Mouse (Mus musculus): Measurements from ENCODE around the gene Sdf4. TPM values are rescaled to one million over a fixed set of nuclear protein-coding genes. Genes with fewer than 3 reads are reported as not detected.

Sdf4 gene
- total and polyA plus RNA-seq, 3 experiments: 23.7 to 91.0 (median 79.2) TPM

DNA sequence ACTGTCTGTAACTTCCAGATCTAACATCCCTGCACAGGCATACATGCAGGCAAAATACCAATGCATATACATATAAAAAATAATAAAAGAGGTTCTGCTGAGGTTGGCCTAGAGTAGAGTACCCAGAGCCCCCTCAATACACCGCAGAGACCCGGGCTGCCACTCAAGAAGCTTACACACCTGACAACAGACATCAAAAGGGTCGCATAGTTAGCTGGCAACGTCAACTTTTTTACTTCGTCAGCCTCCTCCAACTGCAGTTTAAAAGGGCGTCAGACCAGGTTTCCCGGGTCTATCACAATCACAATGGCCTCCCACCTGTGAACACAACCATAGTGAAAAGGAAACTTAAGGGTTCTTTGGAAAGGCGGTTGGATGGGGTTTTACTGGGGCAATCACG is 30.8 kb downstream of the Sdf4 start:
- Histone ChIP-seq H3K27me3 (ENCODE audit: control insufficient read depth, insufficient read depth, low read length) (no peaks in the 10 kb centered on the region), H3K27ac (no peak overlapping the region), H3K79me2 (replicated peaks; ENCODE audit: control insufficient read depth, insufficient read depth, low read length) (no peaks in the 10 kb centered on the region), H3K9ac (ENCODE audit: low read depth, low read length) (no peak overlapping the region), H3K36me3 (ENCODE audit: control insufficient read depth, insufficient read depth, low read length) (no peaks in the 10 kb centered on the region), H3K4me1 (ENCODE audit: control insufficient read depth, insufficient read depth, low read length) (peaks cover 3% of the 10 kb centered on the region; the same call in 1 of the 2 replicates), H3K4me3 (no peak overlapping the region)
- intact Hi-C loops (cut with DNase I): loop anchor here (10.0 kb wide), 1 partner anchor 81 kb away; the partner anchor contains the start of gene 9430015G10Rik
- DNase-seq: no peak
- WGBS: 87% methylated on average over 9 of the region's 9 CpGs
- no peak for TF ChIP-seq CTCF (IDR thresholded peaks at IDR 0.05)

- H3K27ac ChIP-seq: peak overlapping the region; percentile 54
- intact Hi-C loops (cut with DNase I): loop anchor here (10.0 kb wide), 1 partner anchor 81 kb away; the partner anchor contains the start of gene 9430015G10Rik
- DNase-seq: peak in 1 of 2 experiments; percentile 41
Observed at GRCm38 (mm10) chr4:156024184-156024583, 31.5 kb downstream of the Sdf4 start.

GRCm38 (mm10) chr4:156026013-156026412 is 33.3 kb downstream of the Sdf4 start, which contains the start of gene Tnfrsf18:
Gene Tnfrsf18 (plus strand): TSS chr4:156026164.
- Histone ChIP-seq H3K9ac (ENCODE audit: low read depth, low read length) (no peak within 1 kb of the TSS), H3K27me3 (ENCODE audit: control insufficient read depth, insufficient read depth, low read length) (no peaks in the 10 kb centered on the region), H3K4me3 (no peak within 1 kb of the TSS), H3K27ac (no peak within 1 kb of the TSS), H3K79me2 (replicated peaks; ENCODE audit: control insufficient read depth, insufficient read depth, low read length) (no peaks in the 10 kb centered on the region), H3K4me1 (ENCODE audit: control insufficient read depth, insufficient read depth, low read length) (peaks cover 5% of the 10 kb centered on the region), H3K36me3 (ENCODE audit: control insufficient read depth, insufficient read depth, low read length) (no peaks in the 10 kb centered on the region)
- intact Hi-C loops (cut with DNase I): loop anchor here (10.0 kb wide), 1 partner anchor 79 kb away; the partner anchor contains the start of gene 9430015G10Rik
- WGBS: 16% methylated on average over 4 of the region's 4 CpGs
- peak; percentile 48 to 61 for DNase-seq
- TF ChIP-seq EP300 (IDR thresholded peaks at IDR 0.05; ENCODE audit: insufficient read depth, low read depth, low read length): no peak
- peak; percentile 52 for TF ChIP-seq CTCF (IDR thresholded peaks at IDR 0.05)
- 0 out of 2 replicates have a peak, but pooled peaks have one; percentile 19 for TF ChIP-seq POLR2A (IDR thresholded peaks at IDR 0.05; ENCODE audit: insufficient read depth, low read depth, low read length)

More at GRCm38 (mm10) chr4:156024184-156024583, 31.5 kb downstream of the Sdf4 start:
- peak; percentile 37; the same call in 1 of the 2 replicates for TF ChIP-seq EP300 (IDR thresholded peaks at IDR 0.05; ENCODE audit: insufficient read depth, low read depth, low read length)
- TF ChIP-seq POLR2A (IDR thresholded peaks at IDR 0.05; ENCODE audit: insufficient read depth, low read depth, low read length): no peak
- no peak for TF ChIP-seq CTCF (IDR thresholded peaks at IDR 0.05)
- Histone ChIP-seq H3K36me3 (ENCODE audit: control insufficient read depth, insufficient read depth, low read length) (no peaks in the 10 kb centered on the region), H3K4me1 (ENCODE audit: control insufficient read depth, insufficient read depth, low read length) (peaks cover 3% of the 10 kb centered on the region; the same call in 1 of the 2 replicates), H3K79me2 (replicated peaks; ENCODE audit: control insufficient read depth, insufficient read depth, low read length) (no peaks in the 10 kb centered on the region), H3K27me3 (ENCODE audit: control insufficient read depth, insufficient read depth, low read length) (no peaks in the 10 kb centered on the region), H3K4me3 (no peak overlapping the region), H3K9ac (ENCODE audit: low read depth, low read length) (no peak overlapping the region)
- WGBS: 69% methylated on average over 7 of the region's 7 CpGs

- no peak for DNase-seq
- TF ChIP-seq CTCF (IDR thresholded peaks at IDR 0.05) (no peak), POLR2A (IDR thresholded peaks at IDR 0.05; ENCODE audit: insufficient read depth, low read depth, low read length) (no peak), EP300 (IDR thresholded peaks at IDR 0.05; ENCODE audit: insufficient read depth, low read depth, low read length) (no peak)
- Histone ChIP-seq H3K79me2 (replicated peaks; ENCODE audit: control insufficient read depth, insufficient read depth, low read length) (no peaks in the 10 kb centered on the region), H3K27me3 (ENCODE audit: control insufficient read depth, insufficient read depth, low read length) (no peaks in the 10 kb centered on the region), H3K4me3 (no peak overlapping the region), H3K36me3 (ENCODE audit: control insufficient read depth, insufficient read depth, low read length) (no peaks in the 10 kb centered on the region), H3K4me1 (ENCODE audit: control insufficient read depth, insufficient read depth, low read length) (peaks cover 17% of the 10 kb centered on the region), H3K9ac (ENCODE audit: low read depth, low read length) (no peak overlapping the region), H3K27ac (no peak overlapping the region)
- WGBS: 95% methylated on average over 7 of the region's 7 CpGs
- intact Hi-C loops (cut with DNase I): loop anchor here (10.0 kb wide), 1 partner anchor 76 kb away; the partner anchor contains the start of gene 9430015G10Rik
Observed at GRCm38 (mm10) chr4:156028580-156028979, 35.9 kb downstream of the Sdf4 start.

- no peaks in the 10 kb centered on the region for H3K36me3 ChIP-seq (ENCODE audit: control insufficient read depth, insufficient read depth, low read length)
- peak overlapping the region; percentile 72 for H3K4me3 ChIP-seq
- 45% methylated on average over 9 of the region's 9 CpGs for WGBS
- DNase-seq: no peak
- TF ChIP-seq POLR2A (IDR thresholded peaks at IDR 0.05; ENCODE audit: insufficient read depth, low read depth, low read length) (no peak), CTCF (IDR thresholded peaks at IDR 0.05) (no peak), EP300 (IDR thresholded peaks at IDR 0.05; ENCODE audit: insufficient read depth, low read depth, low read length) (no peak)
- peak overlapping the region; percentile 71 for H3K9ac ChIP-seq (ENCODE audit: low read depth, low read length)
- no peaks in the 10 kb centered on the region for H3K27me3 ChIP-seq (ENCODE audit: control insufficient read depth, insufficient read depth, low read length)
- H3K27ac ChIP-seq: peak overlapping the region; percentile 82
- peaks cover 17% of the 10 kb centered on the region for H3K4me1 ChIP-seq (ENCODE audit: control insufficient read depth, insufficient read depth, low read length)
- no peaks in the 10 kb centered on the region for H3K79me2 ChIP-seq (replicated peaks; ENCODE audit: control insufficient read depth, insufficient read depth, low read length)
- intact Hi-C loops (cut with DNase I): loop anchor here (5.0 kb wide), 1 partner anchor 38 kb away; the partner anchor contains the start of genes B3galt6 and Sdf4
Observed at GRCm38 (mm10) chr4:156030651-156031118, 38.0 kb downstream of the Sdf4 start.

DNA sequence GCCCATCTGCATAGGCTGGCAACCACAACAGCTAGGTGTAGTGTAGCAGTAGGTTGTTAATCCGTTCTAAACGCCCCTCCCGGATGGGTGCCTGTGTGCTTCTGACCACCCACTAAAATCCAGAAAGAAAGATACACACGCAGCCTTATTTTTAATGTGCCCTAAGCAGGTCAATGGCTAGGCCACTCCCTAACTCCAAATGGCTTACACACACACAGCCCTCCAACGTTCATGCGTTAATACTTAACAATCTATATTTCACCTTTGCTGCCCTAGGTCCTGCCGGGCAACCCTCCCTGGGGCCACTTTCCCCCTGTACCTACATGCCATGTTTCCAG is 38.6 kb downstream of the Sdf4 start:
- H3K79me2 ChIP-seq (replicated peaks; ENCODE audit: control insufficient read depth, insufficient read depth, low read length): no peaks in the 10 kb centered on the region
- no peak for DNase-seq
- H3K4me3 ChIP-seq: peak overlapping the region; percentile 72
- H3K36me3 ChIP-seq (ENCODE audit: control insufficient read depth, insufficient read depth, low read length): no peaks in the 10 kb centered on the region
- TF ChIP-seq CTCF (IDR thresholded peaks at IDR 0.05): no peak
- TF ChIP-seq POLR2A (IDR thresholded peaks at IDR 0.05; ENCODE audit: insufficient read depth, low read depth, low read length): no peak
- no peak for TF ChIP-seq EP300 (IDR thresholded peaks at IDR 0.05; ENCODE audit: insufficient read depth, low read depth, low read length)
- intact Hi-C loops (cut with DNase I): loop anchor here (5.0 kb wide), 1 partner anchor 39 kb away; the partner anchor contains the start of genes B3galt6 and Sdf4
- H3K4me1 ChIP-seq (ENCODE audit: control insufficient read depth, insufficient read depth, low read length): peaks cover 17% of the 10 kb centered on the region
- peak overlapping the region; percentile 82 for H3K27ac ChIP-seq
- WGBS: 6% methylated on average over 7 of the region's 7 CpGs
- peaks cover 2% of the 10 kb centered on the region; the same call in 1 of the 2 replicates for H3K27me3 ChIP-seq (ENCODE audit: control insufficient read depth, insufficient read depth, low read length)
- peak overlapping the region; percentile 71 for H3K9ac ChIP-seq (ENCODE audit: low read depth, low read length)

Data from heart, adult 2 months (tissue).